18 mouse cellular contexts compared by ENCODE assay signal in the genomic region with DNA sequence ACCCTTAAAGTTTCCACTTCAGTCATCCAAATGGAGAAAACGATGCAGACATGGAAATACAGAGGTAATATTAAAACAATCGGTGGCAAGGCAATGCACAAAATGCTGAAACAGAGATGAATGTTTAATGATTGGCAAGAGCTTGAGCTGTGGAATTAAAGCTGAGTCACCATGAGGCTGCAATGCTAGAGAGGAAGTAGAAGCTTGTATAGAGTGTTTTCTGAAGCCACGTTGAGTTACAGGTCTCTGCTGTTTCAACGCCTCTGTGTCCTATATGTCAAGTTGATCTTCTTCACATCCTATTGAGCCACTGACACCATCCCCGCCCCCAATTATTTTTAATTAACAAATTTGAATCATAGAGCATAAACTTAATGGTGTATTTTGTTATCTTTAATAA.
"Had no signal": no experiment of that assay in that cellular context is flagged by ENCODE, and none has a peak within 500 bp of the region (broad histone marks: within the 10 kb centered on the region; RNA-seq: fewer than 3 reads in every experiment).

No protein-coding gene starts in this region.

- H3K27me3 ChIP-seq: limb, embryonic 12.5 days; limb, embryonic 15.5 days; lung, embryonic 15.5 days; midbrain, embryonic 13.5 days had no signal

- H3K9me3 ChIP-seq: limb, embryonic 12.5 days; limb, embryonic 15.5 days; lung, embryonic 15.5 days; midbrain, embryonic 13.5 days had no signal

- H3K4me3 ChIP-seq: limb, embryonic 12.5 days; limb, embryonic 15.5 days; lung, embryonic 15.5 days; midbrain, embryonic 13.5 days had no signal

- H3K4me2 ChIP-seq: limb, embryonic 12.5 days; limb, embryonic 15.5 days; liver, embryonic 11.5 days; lung, embryonic 15.5 days; midbrain, embryonic 13.5 days had no signal

- H3K9ac ChIP-seq: limb, embryonic 12.5 days; limb, embryonic 15.5 days; liver, embryonic 14.5 days; liver, postnatal 0 days; lung, embryonic 15.5 days; midbrain, embryonic 13.5 days had no signal

- DNase-seq: kidney, adult 2 months; kidney, postnatal 10 days; kidney, postnatal 36 days; left cerebral cortex, postnatal 4 days; liver, postnatal 0 days; lung, postnatal 14 days; lung, postnatal 4 days; thymus, adult 2 months; thymus, postnatal 14 days; thymus, postnatal 4 days had no signal

- H3K4me1 ChIP-seq: limb, embryonic 12.5 days; limb, embryonic 15.5 days; lung, embryonic 15.5 days; midbrain, embryonic 13.5 days had no signal

- H3K27ac ChIP-seq: limb, embryonic 12.5 days; limb, embryonic 15.5 days; liver, embryonic 14.5 days; lung, embryonic 15.5 days; midbrain, embryonic 13.5 days; stomach, postnatal 0 days had no signal

- H3K36me3 ChIP-seq: limb, embryonic 12.5 days; limb, embryonic 15.5 days; lung, embryonic 15.5 days; midbrain, embryonic 13.5 days had no signal

- ATAC-seq: liver, postnatal 0 days; midbrain, embryonic 13.5 days; midbrain, embryonic 16.5 days had no signal
